Comparison of ENCODE assay signal across 9 mouse cellular contexts in genomic region chr7:46838104-46838671, GRCm38 (mm10). TPM values are rescaled to one million over a fixed set of nuclear protein-coding genes. Genes with fewer than 3 reads are reported as not detected.
A peak's percentile ranks its signal among the peaks of the same experiment; 100 is the strongest.
DNase-seq lines count a peak whose midpoint lies in the region; ATAC-seq and TF ChIP-seq lines count a peak whose summit lies in the region.
"Had no signal": no experiment of that assay in that cellular context is flagged by ENCODE, and none has a peak within 500 bp of the region (broad histone marks: within the 10 kb centered on the region; RNA-seq: fewer than 3 reads in every experiment).

No protein-coding gene starts in this region.

- 3% methylated on average over 7 of the region's 9 CpGs for WGBS in embryonic facial prominence, embryonic 14.5 days
- 7% methylated on average over 8 of the region's 9 CpGs for WGBS in heart, embryonic 15.5 days
- WGBS in kidney, embryonic 15.5 days, result 4% methylated on average over 8 of the region's 9 CpGs
- 2% methylated on average over 9 of the region's 9 CpGs for WGBS in lung, embryonic 15.5 days

- no peak for TF ChIP-seq CTCF in testis, adult 2 months (IDR thresholded peaks at IDR 0.05; ENCODE audit: control insufficient read depth, insufficient read depth, insufficient replicate concordance, low read depth, low read length)

- H3K9me3 ChIP-seq in embryonic facial prominence, embryonic 14.5 days (ENCODE audit: control insufficient read depth, low read length), result no peaks in the 10 kb centered on the region
- no peaks in the 10 kb centered on the region for H3K9me3 ChIP-seq in heart, embryonic 15.5 days (replicated peaks)
- H3K9me3 ChIP-seq in kidney, embryonic 15.5 days (replicated peaks), result no peaks in the 10 kb centered on the region
- H3K9me3 ChIP-seq in lung, embryonic 15.5 days, result no peaks in the 10 kb centered on the region
- H3K9me3 ChIP-seq: neural tube, embryonic 12.5 days had no signal

- no peak overlapping the region for H3K4me3 ChIP-seq in testis, adult 2 months (ENCODE audit: control insufficient read depth, low read depth, low read length)
- no peak overlapping the region for H3K4me3 ChIP-seq in embryonic facial prominence, embryonic 14.5 days (ENCODE audit: low read depth, low read length)
- no peak overlapping the region for H3K4me3 ChIP-seq in heart, embryonic 15.5 days
- no peak overlapping the region; the same call in 1 of the 2 replicates for H3K4me3 ChIP-seq in kidney, embryonic 15.5 days (replicated peaks)
- H3K4me3 ChIP-seq in lung, embryonic 15.5 days, result no peak overlapping the region
- H3K4me3 ChIP-seq: neural tube, embryonic 12.5 days had no signal

- TF ChIP-seq POLR2A in testis, adult 2 months (IDR thresholded peaks at IDR 0.05; ENCODE audit: control insufficient read depth, low read depth, low read length), result no peak

- peak; percentile 64 for ATAC-seq in embryonic facial prominence, embryonic 14.5 days (ENCODE audit: low read depth)
- peak; percentile 48; the same call in 1 of the 2 replicates for ATAC-seq in heart, embryonic 15.5 days (replicated peaks; ENCODE audit: insufficient number of reproducible peaks, insufficient read depth, low FRiP score, low read depth)
- ATAC-seq in kidney, embryonic 15.5 days (replicated peaks; ENCODE audit: low FRiP score), result peak; percentile 67
- peak; percentile 47; the same call in 1 of the 2 replicates for ATAC-seq in lung, embryonic 15.5 days (ENCODE audit: borderline replicate concordance, extremely low read depth, low FRiP score, low TSS enrichment)

- peaks cover 11% of the 10 kb centered on the region for H3K4me1 ChIP-seq in testis, adult 2 months (ENCODE audit: control insufficient read depth, insufficient read depth, low read length)
- peaks cover 24% of the 10 kb centered on the region for H3K4me1 ChIP-seq in embryonic facial prominence, embryonic 14.5 days (ENCODE audit: control insufficient read depth, insufficient read depth, low read length)
- H3K4me1 ChIP-seq in heart, embryonic 15.5 days (replicated peaks), result peaks cover 39% of the 10 kb centered on the region
- H3K4me1 ChIP-seq in kidney, embryonic 15.5 days, result peaks cover 52% of the 10 kb centered on the region
- H3K4me1 ChIP-seq in lung, embryonic 15.5 days, result peaks cover 61% of the 10 kb centered on the region

- H3K27me3 ChIP-seq in testis, adult 2 months (ENCODE audit: control insufficient read depth, insufficient read depth, low read length), result no peaks in the 10 kb centered on the region
- no peaks in the 10 kb centered on the region for H3K27me3 ChIP-seq in embryonic facial prominence, embryonic 14.5 days (replicated peaks; ENCODE audit: control insufficient read depth, insufficient read depth, low read length)
- H3K27me3 ChIP-seq in heart, embryonic 15.5 days, result no peaks in the 10 kb centered on the region
- H3K27me3 ChIP-seq in kidney, embryonic 15.5 days, result peaks cover 8% of the 10 kb centered on the region; the same call in 1 of the 2 replicates
- H3K27me3 ChIP-seq in lung, embryonic 15.5 days, result no peaks in the 10 kb centered on the region

- peak overlapping the region; percentile 48 for H3K9ac ChIP-seq in embryonic facial prominence, embryonic 14.5 days (ENCODE audit: low read depth, low read length)
- no peak overlapping the region for H3K9ac ChIP-seq in heart, embryonic 15.5 days
- no peak overlapping the region for H3K9ac ChIP-seq in kidney, embryonic 15.5 days
- peak overlapping the region; percentile 38; the same call in 1 of the 2 replicates for H3K9ac ChIP-seq in lung, embryonic 15.5 days
- H3K9ac ChIP-seq: neural tube, embryonic 12.5 days had no signal

- peak overlapping the region; percentile 45 for H3K4me2 ChIP-seq in embryonic facial prominence, embryonic 14.5 days (ENCODE audit: low read depth, low read length)
- peak overlapping the region; percentile 40 for H3K4me2 ChIP-seq in heart, embryonic 15.5 days
- peak overlapping the region; percentile 40 for H3K4me2 ChIP-seq in kidney, embryonic 15.5 days
- H3K4me2 ChIP-seq in lung, embryonic 15.5 days, result peak overlapping the region; percentile 34

- DNase-seq in testis, postnatal 10 days (ENCODE audit: low spot score), result no peak
- peak; percentile 91 for DNase-seq in embryonic facial prominence, embryonic 14.5 days (ENCODE audit: low spot score)
- peak; percentile 64 for DNase-seq in retina, embryonic 14.5 days (ENCODE audit: low spot score)
- no peak for DNase-seq in spleen, postnatal 36 days (ENCODE audit: low spot score in 2 of 2)

- H3K27ac ChIP-seq in testis, adult 2 months (ENCODE audit: control insufficient read depth, insufficient read depth, low read depth, low read length), result peak overlapping the region; percentile 27
- peak overlapping the region; percentile 90 for H3K27ac ChIP-seq in embryonic facial prominence, embryonic 14.5 days (replicated peaks; ENCODE audit: low read depth, low read length)
- H3K27ac ChIP-seq in heart, embryonic 15.5 days, result peak overlapping the region; percentile 70
- peak overlapping the region; percentile 87 for H3K27ac ChIP-seq in kidney, embryonic 15.5 days
- peak overlapping the region; percentile 91 for H3K27ac ChIP-seq in lung, embryonic 15.5 days
- H3K27ac ChIP-seq: neural tube, embryonic 12.5 days had no signal

- no peaks in the 10 kb centered on the region for H3K36me3 ChIP-seq in testis, adult 2 months (ENCODE audit: control insufficient read depth, insufficient read depth, low read length)
- no peaks in the 10 kb centered on the region for H3K36me3 ChIP-seq in embryonic facial prominence, embryonic 14.5 days (ENCODE audit: control insufficient read depth, insufficient read depth, low read length)
- H3K36me3 ChIP-seq in heart, embryonic 15.5 days, result no peaks in the 10 kb centered on the region
- no peaks in the 10 kb centered on the region for H3K36me3 ChIP-seq in kidney, embryonic 15.5 days
- no peaks in the 10 kb centered on the region for H3K36me3 ChIP-seq in lung, embryonic 15.5 days
- H3K36me3 ChIP-seq: neural tube, embryonic 12.5 days had no signal

RNA-seq across cellular contexts. Expression of gene Ldha, which starts 3.1 kb away (rescaled TPM):
- 979 and 1,018 TPM in 2 replicates for polyA plus RNA-seq in testis, adult 2 months (2012; rRNA removed)
- polyA plus RNA-seq in embryonic facial prominence, embryonic 14.5 days (2014; fragmentation: Nextera tagmentation; extraction: Ambion mirVana), result 1,559 and 1,681 TPM in 2 replicates
- 2,657 and 2,686 TPM in 2 replicates for polyA plus RNA-seq in heart, embryonic 15.5 days (2015; fragmentation: Nextera tagmentation; extraction: Ambion mirVana)
- 1,596 and 1,620 TPM in 2 replicates for polyA plus RNA-seq in kidney, embryonic 15.5 days (2015; fragmentation: Nextera tagmentation; extraction: Ambion mirVana)
- 1,840 and 1,954 TPM in 2 replicates for polyA plus RNA-seq in lung, embryonic 15.5 days (2015; fragmentation: Nextera tagmentation; extraction: Ambion mirVana)

RNA-seq across cellular contexts. Expression of gene Ldhc, which starts 22.8 kb away (rescaled TPM):
- polyA plus RNA-seq in testis, adult 2 months (2012; rRNA removed), result 2,921 and 3,733 TPM in 2 replicates
- polyA plus RNA-seq in embryonic facial prominence, embryonic 14.5 days (2014; fragmentation: Nextera tagmentation; extraction: Ambion mirVana), result 0.26 TPM in 1 of 2 replicates, not detected in the other
- polyA plus RNA-seq in heart, embryonic 15.5 days (2015; fragmentation: Nextera tagmentation; extraction: Ambion mirVana), result not detected in 2 replicates
- polyA plus RNA-seq in kidney, embryonic 15.5 days (2015; fragmentation: Nextera tagmentation; extraction: Ambion mirVana), result 0.12 TPM in 1 of 2 replicates, not detected in the other
- 0.14 TPM in 1 of 2 replicates, not detected in the other for polyA plus RNA-seq in lung, embryonic 15.5 days (2015; fragmentation: Nextera tagmentation; extraction: Ambion mirVana)
- polyA plus RNA-seq: neural tube, embryonic 12.5 days had no signal

RNA-seq across cellular contexts. Expression of gene Gtf2h1, which starts 42.3 kb away (rescaled TPM):
- polyA plus RNA-seq in testis, adult 2 months (2012; rRNA removed), result 32.3 and 32.7 TPM in 2 replicates
- 51.2 and 56.7 TPM in 2 replicates for polyA plus RNA-seq in embryonic facial prominence, embryonic 14.5 days (2014; fragmentation: Nextera tagmentation; extraction: Ambion mirVana)
- 28.3 and 28.8 TPM in 2 replicates for polyA plus RNA-seq in heart, embryonic 15.5 days (2015; fragmentation: Nextera tagmentation; extraction: Ambion mirVana)
- polyA plus RNA-seq in kidney, embryonic 15.5 days (2015; fragmentation: Nextera tagmentation; extraction: Ambion mirVana), result 42.3 and 43.8 TPM in 2 replicates
- 40.6 and 43.8 TPM in 2 replicates for polyA plus RNA-seq in lung, embryonic 15.5 days (2015; fragmentation: Nextera tagmentation; extraction: Ambion mirVana)

RNA-seq across cellular contexts. Expression of gene Hps5, which starts 42.3 kb away (rescaled TPM):
- 13.1 and 16.5 TPM in 2 replicates for polyA plus RNA-seq in testis, adult 2 months (2012; rRNA removed)
- polyA plus RNA-seq in embryonic facial prominence, embryonic 14.5 days (2014; fragmentation: Nextera tagmentation; extraction: Ambion mirVana), result 16.2 and 17.3 TPM in 2 replicates
- 9.5 and 13.6 TPM in 2 replicates for polyA plus RNA-seq in heart, embryonic 15.5 days (2015; fragmentation: Nextera tagmentation; extraction: Ambion mirVana)
- polyA plus RNA-seq in kidney, embryonic 15.5 days (2015; fragmentation: Nextera tagmentation; extraction: Ambion mirVana), result 27.7 and 31.5 TPM in 2 replicates
- 19.3 and 21.3 TPM in 2 replicates for polyA plus RNA-seq in lung, embryonic 15.5 days (2015; fragmentation: Nextera tagmentation; extraction: Ambion mirVana)

Comparison
In these comparisons a context has a peak if more than half of its experiments do, and no peak if none do; other contexts are left out.
1. H3K27ac ChIP-seq: peak in every context shown above with its lines; median percentile 91 in lung, embryonic 15.5 days; 90 in embryonic facial prominence, embryonic 14.5 days; 87 in kidney, embryonic 15.5 days; 70 in heart, embryonic 15.5 days; 27 in testis, adult 2 months.
2. DNase-seq: peak in embryonic facial prominence, embryonic 14.5 days (single experiment) and retina, embryonic 14.5 days (single experiment); none in testis, postnatal 10 days (single experiment) and spleen, postnatal 36 days (0 of 2).
3. H3K9ac ChIP-seq: peak in embryonic facial prominence, embryonic 14.5 days (single experiment) and lung, embryonic 15.5 days (single experiment); none in heart, embryonic 15.5 days (single experiment) and kidney, embryonic 15.5 days (single experiment).
4. RNA of gene Ldhc, which starts 22.8 kb away (polyA plus RNA-seq): 2,921 to 3,733 TPM in testis, adult 2 months; 0.26 TPM in embryonic facial prominence, embryonic 14.5 days, 0.14 TPM in lung, embryonic 15.5 days, 0.12 TPM in kidney, embryonic 15.5 days and not detected in heart, embryonic 15.5 days; every median in the first group is over 1,000 times any median in the second.
5. Peak in every context shown above with its lines, with median percentiles within 50 percentile points of each other: ATAC-seq and H3K4me2 ChIP-seq.